Mouse (Mus musculus) myocyte (in vitro differentiated cells): ENCODE results near the gene Dmd. TPM values are rescaled to one million over a fixed set of nuclear protein-coding genes. Genes with fewer than 3 reads are reported as not detected.

Experiments used
- H3K27me3 ChIP-seq: one replicate; pipeline ENCODE4 v1.6.1; 2011; ENCODE audit not compliant: control insufficient read depth, insufficient read depth, insufficient read length
- H3K36me3 ChIP-seq: one replicate; pipeline ENCODE4 v1.6.1; 2011; ENCODE audit not compliant: control insufficient read depth, insufficient read depth
- H3K4me2 ChIP-seq: one replicate; pipeline ENCODE4 v1.6.1; 2011; ENCODE audit warnings: low read depth, control low read depth
- H3K4me3 ChIP-seq: one replicate; pipeline ENCODE4 v1.5.1; 2011; ENCODE audit warnings: mild to moderate bottlenecking, control low read depth, moderate library complexity
- H3K79me2 ChIP-seq: one replicate; pipeline ENCODE4 v1.6.1; 2011; ENCODE audit not compliant: control insufficient read depth, insufficient read depth
- H3ac ChIP-seq: one replicate; pipeline ENCODE4 v1.6.1; 2011; ENCODE audit not compliant: control insufficient read depth, insufficient read length
- CEBPB ChIP-seq: IDR thresholded peaks from 2 replicates; pipeline ENCODE4 v1.6.1; 2011; ENCODE audit warnings: mild to moderate bottlenecking, moderate library complexity; ENCODE audit not compliant: poor library complexity, insufficient read depth, severe bottlenecking
- E2F4 ChIP-seq: IDR thresholded peaks from one replicate; pipeline ENCODE4 v1.6.1; 2011; ENCODE audit warnings: mild to moderate bottlenecking, control low read depth, moderate library complexity; ENCODE audit not compliant: insufficient read depth
- MAX ChIP-seq: IDR thresholded peaks from one replicate; pipeline ENCODE4 v1.6.1; 2011; ENCODE audit warnings: low read depth, mild to moderate bottlenecking, control low read depth
- MYOD1 ChIP-seq, 3 experiments: IDR thresholded peaks; one replicate each; pipeline ENCODE4 v1.6.1; 2011; ENCODE audit warnings: control low read depth in 2 of 3, low read depth in 2 of 3, mild to moderate bottlenecking in 2 of 3, moderate library complexity in 1 of 3; ENCODE audit not compliant: insufficient read length in 2 of 3, control insufficient read depth in 1 of 3
- MYOG ChIP-seq, 3 experiments: IDR thresholded peaks; one replicate each; pipeline ENCODE4 v1.6.1; 2011; ENCODE audit warnings: control low read depth in 2 of 3, low read depth in 2 of 3, mild to moderate bottlenecking in 2 of 3; ENCODE audit not compliant: insufficient read length in 2 of 3, control insufficient read depth in 1 of 3, insufficient read depth in 1 of 3
- POLR2A ChIP-seq: IDR thresholded peaks from one replicate; pipeline ENCODE4 v1.6.1; 2011; ENCODE audit warnings: low read depth, mild to moderate bottlenecking, control low read depth, moderate library complexity; ENCODE audit not compliant: insufficient read length
- POLR2AphosphoS2 ChIP-seq: IDR thresholded peaks from one replicate; pipeline ENCODE4 v1.6.1; 2011; ENCODE audit warnings: low read depth, control low read depth; ENCODE audit not compliant: insufficient read length
- REST ChIP-seq: IDR thresholded peaks from one replicate; pipeline ENCODE4 v1.6.1; 2011; ENCODE audit warnings: mild to moderate bottlenecking, control low read depth, moderate library complexity; ENCODE audit not compliant: insufficient read depth, insufficient read length
- SRF ChIP-seq: IDR thresholded peaks from one replicate; pipeline ENCODE4 v1.6.1; 2011; ENCODE audit warnings: low read depth; ENCODE audit not compliant: control insufficient read depth, insufficient read length
- TCF12 ChIP-seq: IDR thresholded peaks from one replicate; pipeline ENCODE4 v1.6.1; 2011; ENCODE audit warnings: mild to moderate bottlenecking, control low read depth; ENCODE audit not compliant: poor library complexity, insufficient read depth, severe bottlenecking
- TCF3 ChIP-seq: IDR thresholded peaks from one replicate; pipeline ENCODE4 v1.6.1; 2011; ENCODE audit warnings: low read depth, control low read depth; ENCODE audit not compliant: insufficient read length
- USF1 ChIP-seq: IDR thresholded peaks from one replicate; pipeline ENCODE4 v1.6.1; 2011; ENCODE audit warnings: low read depth, mild to moderate bottlenecking, control low read depth, moderate library complexity
- polyA plus RNA-seq: library from polyadenylated mRNA; unstranded; fragments of >200 nt; fragmentation: generic; extraction: Trizol; gene quantifications from one replicate; pipeline ENCODE4 v1.2.1, GENCODE M21; 2012; ENCODE audit warnings: missing spikeins

Gene Dmd
- polyA plus RNA-seq, 1 experiment: 0.18 TPM

DNA sequence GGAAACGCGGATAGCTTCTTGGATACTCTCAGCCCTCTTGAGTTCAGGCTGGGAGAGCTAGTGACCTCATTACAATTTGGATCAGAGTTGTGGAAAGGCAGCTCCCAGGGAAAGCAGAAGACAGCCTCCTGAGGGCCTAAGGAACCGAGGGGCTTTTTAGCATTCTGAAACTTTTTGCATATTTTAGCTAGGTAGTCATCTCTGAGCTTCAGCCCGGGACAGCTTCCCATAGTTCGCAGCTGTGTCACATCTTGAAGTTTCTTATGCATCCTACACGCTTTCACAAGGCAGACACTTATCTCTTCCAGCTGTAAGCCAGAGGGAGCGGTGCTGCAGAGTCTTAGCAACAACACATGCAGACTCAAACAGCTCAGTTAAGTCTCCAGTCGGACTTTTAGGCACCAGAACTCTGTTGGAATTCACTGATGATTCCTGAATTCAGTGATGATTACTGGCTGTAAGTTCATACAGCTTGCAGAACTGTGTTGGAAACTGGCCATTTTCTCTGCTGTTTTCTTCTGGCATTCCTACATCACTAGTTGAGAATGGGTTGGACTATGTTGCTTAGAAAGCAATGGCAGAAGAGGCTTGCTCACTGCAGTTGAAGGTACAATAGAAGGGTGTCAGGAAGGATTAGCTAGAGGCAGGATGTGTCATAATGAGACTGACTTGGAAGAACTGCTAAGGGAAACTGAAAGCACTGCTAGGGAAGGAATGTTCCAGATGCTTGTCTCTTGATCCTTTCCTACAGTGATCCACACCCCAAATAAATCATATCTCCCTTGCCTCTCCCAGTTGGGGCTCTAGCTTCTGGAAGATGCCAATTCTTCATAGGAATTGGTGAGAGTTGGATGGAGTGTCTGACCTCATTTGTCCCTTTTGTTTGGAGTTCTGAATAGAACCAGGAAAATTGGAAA is 2135.8 kb downstream of the Dmd start:
- no peaks in the 10 kb centered on the region for H3K79me2 ChIP-seq
- no peak overlapping the region for H3ac ChIP-seq
- H3K27me3 ChIP-seq: no peaks in the 10 kb centered on the region
- TF ChIP-seq MAX (no peak), CEBPB (no peak), E2F4 (no peak), USF1 (no peak), POLR2AphosphoS2 (no peak), POLR2A (no peak), MYOG (IDR thresholded peaks at IDR 0.05; ENCODE audit: control insufficient read depth in 1 of 3, insufficient read depth in 1 of 3, insufficient read length in 2 of 3, low read depth in 2 of 3) (no peak), MYOD1 (IDR thresholded peaks at IDR 0.05; ENCODE audit: control insufficient read depth in 1 of 3, insufficient read length in 2 of 3, low read depth in 2 of 3) (no peak), SRF (no peak), REST (no peak)
- no peaks in the 10 kb centered on the region for H3K36me3 ChIP-seq
- no peak overlapping the region for H3K4me3 ChIP-seq
- no peak overlapping the region for H3K4me2 ChIP-seq

DNA sequence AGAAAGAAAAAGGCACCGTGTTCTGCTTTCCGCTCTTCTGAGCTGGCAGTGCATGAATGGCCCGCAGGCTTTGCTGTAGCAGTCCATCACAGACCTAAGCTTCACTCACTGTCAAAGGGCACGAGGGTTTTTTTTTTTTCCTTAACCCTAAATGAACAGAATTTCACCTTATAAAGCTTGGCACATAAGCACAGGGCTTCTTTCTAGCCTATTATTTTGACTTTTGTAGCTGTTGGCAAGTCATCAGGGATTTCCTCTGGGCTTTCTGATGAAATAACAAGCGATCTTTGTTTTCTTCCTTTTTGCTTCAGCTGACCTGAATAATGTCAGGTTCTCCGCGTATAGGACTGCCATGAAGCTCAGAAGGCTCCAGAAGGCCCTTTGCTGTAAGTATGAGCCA is 2140.8 kb downstream of the Dmd start:
- TF ChIP-seq MYOD1 (IDR thresholded peaks at IDR 0.05; ENCODE audit: control insufficient read depth in 1 of 3, insufficient read length in 2 of 3, low read depth in 2 of 3) (no peak), TCF3 (no peak), REST (no peak), MAX (no peak), POLR2AphosphoS2 (no peak), SRF (no peak), USF1 (no peak), MYOG (IDR thresholded peaks at IDR 0.05; ENCODE audit: control insufficient read depth in 1 of 3, insufficient read depth in 1 of 3, insufficient read length in 2 of 3, low read depth in 2 of 3) (no peak), POLR2A (no peak), CEBPB (no peak), TCF12 (no peak), E2F4 (no peak)

DNA sequence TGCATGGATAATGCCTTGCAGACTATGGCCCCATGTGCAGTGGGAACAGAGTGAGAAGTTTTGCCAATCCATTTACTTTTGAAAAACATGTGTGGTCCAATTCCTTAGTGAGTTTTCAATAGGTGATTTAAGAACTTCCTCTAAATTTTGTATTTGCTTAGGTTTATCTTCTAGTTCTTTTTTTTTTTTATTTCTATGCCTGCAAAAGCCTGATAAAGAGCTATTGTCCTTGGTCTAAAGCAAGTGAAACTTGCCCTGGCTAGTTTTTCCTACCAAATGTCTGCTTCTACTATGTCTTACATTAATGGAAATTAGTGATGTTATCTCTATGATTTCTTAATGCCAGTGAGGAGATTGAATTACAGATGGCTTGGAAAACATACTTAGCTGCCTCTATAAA is 2144.7 kb downstream of the Dmd start:
- Histone ChIP-seq H3K4me3 (no peak overlapping the region), H3ac (no peak overlapping the region), H3K27me3 (no peaks in the 10 kb centered on the region), H3K36me3 (no peaks in the 10 kb centered on the region), H3K4me2 (no peak overlapping the region), H3K79me2 (no peaks in the 10 kb centered on the region)
- TF ChIP-seq REST (no peak), TCF3 (no peak), MYOD1 (IDR thresholded peaks at IDR 0.05; ENCODE audit: control insufficient read depth in 1 of 3, insufficient read length in 2 of 3, low read depth in 2 of 3) (no peak), MAX (no peak), MYOG (IDR thresholded peaks at IDR 0.05; ENCODE audit: control insufficient read depth in 1 of 3, insufficient read depth in 1 of 3, insufficient read length in 2 of 3, low read depth in 2 of 3) (no peak), E2F4 (no peak), TCF12 (no peak), SRF (no peak), POLR2A (no peak), CEBPB (no peak), USF1 (no peak), POLR2AphosphoS2 (no peak)

More for the DNA sequence above, 2140.8 kb downstream of the Dmd start:
- Histone ChIP-seq H3K36me3 (no peaks in the 10 kb centered on the region), H3K4me2 (no peak overlapping the region), H3K4me3 (no peak overlapping the region), H3ac (no peak overlapping the region), H3K79me2 (no peaks in the 10 kb centered on the region), H3K27me3 (no peaks in the 10 kb centered on the region)

DNA sequence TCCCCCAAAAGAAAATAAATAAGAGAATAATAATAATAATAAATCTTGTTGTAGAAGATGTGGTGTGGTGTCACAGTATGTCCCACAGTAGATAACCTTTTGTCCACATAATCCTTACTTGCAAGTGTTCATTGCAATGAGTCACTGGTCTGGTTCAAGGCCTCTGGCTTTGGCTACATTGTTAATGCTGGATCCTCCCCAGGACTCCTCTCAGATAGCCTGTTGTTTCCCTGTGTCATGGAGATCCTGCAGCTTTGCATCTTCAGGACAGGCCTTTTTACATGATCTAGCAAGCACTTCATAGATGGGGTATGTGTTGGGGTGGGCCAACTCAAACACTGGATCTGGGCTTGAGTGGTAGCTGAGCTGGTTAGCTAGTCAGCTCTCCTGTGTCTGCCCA is 2150.0 kb downstream of the Dmd start:
- H3ac ChIP-seq: no peak overlapping the region

More for the DNA sequence above, 2150.0 kb downstream of the Dmd start:
- no peaks in the 10 kb centered on the region for H3K79me2 ChIP-seq
- TF ChIP-seq POLR2A: no peak
- TF ChIP-seq MAX: no peak
- no peak for TF ChIP-seq MYOG (IDR thresholded peaks at IDR 0.05; ENCODE audit: control insufficient read depth in 1 of 3, insufficient read depth in 1 of 3, insufficient read length in 2 of 3, low read depth in 2 of 3)
- TF ChIP-seq TCF12: no peak
- no peak for TF ChIP-seq POLR2AphosphoS2
- no peak for TF ChIP-seq SRF
- no peak for TF ChIP-seq USF1
- no peak for TF ChIP-seq CEBPB
- TF ChIP-seq E2F4: no peak
- no peak for TF ChIP-seq MYOD1 (IDR thresholded peaks at IDR 0.05; ENCODE audit: control insufficient read depth in 1 of 3, insufficient read length in 2 of 3, low read depth in 2 of 3)
- H3K4me2 ChIP-seq: no peak overlapping the region
- H3K27me3 ChIP-seq: no peaks in the 10 kb centered on the region
- no peaks in the 10 kb centered on the region for H3K36me3 ChIP-seq
- H3K4me3 ChIP-seq: no peak overlapping the region
